Mouse (Mus musculus): ENCODE measurements at regions not wholly inside any gene's neighbourhood (a gene's known extent, or its start where the extent isn't known, plus 50 kb on each side); places are given as distances from the start of the nearest gene placed in this dataset.

DNA sequence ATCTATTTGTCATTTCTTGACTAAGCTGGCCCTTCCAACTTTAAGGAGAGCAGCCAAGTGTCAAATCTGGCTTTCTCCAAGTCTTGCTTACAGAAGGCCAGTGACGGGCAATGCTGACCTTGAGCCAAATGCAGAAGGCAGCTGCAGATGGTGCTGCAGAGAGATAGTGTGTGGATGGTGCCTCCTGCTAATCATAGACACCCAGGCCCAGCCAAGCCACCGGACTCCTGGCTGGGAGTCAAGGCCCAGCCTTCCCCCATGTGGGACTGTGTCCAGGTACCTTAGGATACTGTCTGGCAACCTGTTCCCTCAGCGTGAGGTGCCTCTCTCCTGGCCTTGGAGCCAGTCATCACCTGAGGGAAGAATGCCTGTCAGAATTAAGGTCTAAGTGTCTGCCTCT is 319.3 kb downstream of the En1 start:
- DNase-seq = peak; percentile 84 to 89

GRCm38 (mm10) chr1:120925271-120925670 is 323.1 kb downstream of the En1 start:
- peak; percentile 4 to 7 for DNase-seq

DNA sequence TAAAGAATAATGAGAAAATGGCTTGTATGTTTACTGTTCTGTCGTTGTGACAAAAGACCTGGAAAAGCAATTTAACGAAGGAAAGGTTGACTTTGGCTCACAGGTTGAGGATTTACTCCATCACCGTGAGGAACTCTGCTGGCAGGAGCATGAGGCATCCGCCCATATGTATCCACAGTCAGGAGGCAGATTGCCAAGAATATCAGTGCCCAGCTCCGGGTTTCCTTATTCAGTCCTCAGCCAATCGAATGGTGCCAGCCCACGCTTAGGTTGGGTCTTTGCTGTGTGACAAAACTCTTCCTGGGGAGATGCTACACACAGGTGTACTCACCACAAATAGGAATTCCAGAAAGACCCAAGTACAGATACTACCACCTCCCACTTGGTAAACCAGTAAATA is 327.9 kb downstream of the En1 start:
- peak in 1 of 2 experiments; percentile 15 for DNase-seq

- DNase-seq = no peak
Measured at GRCm38 (mm10) chr1:120935321-120935720, 333.1 kb downstream of the En1 start.

DNA sequence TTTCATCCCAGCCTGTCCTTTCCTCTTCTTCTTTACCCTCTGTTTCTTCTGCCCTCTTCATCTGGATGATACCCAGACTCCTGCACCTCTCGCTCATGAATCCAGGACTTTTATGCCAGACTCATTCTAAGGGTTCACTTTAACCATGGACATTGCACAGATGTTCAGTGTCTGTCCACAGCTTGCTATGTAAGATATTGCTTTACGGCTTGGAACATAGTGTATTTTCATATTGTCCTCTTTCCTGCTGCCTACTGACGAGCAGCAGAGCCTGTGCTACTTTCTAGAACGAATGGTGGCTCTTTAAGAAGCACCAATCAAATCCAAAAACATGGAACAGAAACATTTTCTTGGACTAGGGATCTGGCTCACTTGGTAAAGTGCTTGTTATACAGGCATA is 341.5 kb downstream of the En1 start:
- no peak for DNase-seq

DNA sequence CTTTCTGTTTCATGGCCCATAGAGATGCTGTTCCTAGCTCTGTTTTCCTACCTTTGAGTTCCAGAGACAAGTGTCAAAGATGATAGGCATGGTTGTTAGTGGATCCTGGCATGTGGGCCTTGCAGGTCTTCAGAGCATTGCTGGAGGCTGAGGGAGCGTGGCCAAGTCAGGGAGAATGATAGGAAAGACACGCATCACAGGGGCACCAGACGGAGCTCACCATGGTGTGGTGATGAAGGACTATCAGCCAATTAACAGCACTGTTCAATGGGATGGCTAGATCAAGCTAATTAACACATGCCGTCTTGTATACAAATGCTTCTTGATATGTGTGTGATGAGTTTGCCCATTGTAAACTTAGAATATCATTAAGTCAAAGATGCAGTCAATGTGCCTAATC is 344.1 kb downstream of the En1 start:
- no peak for DNase-seq

DNA sequence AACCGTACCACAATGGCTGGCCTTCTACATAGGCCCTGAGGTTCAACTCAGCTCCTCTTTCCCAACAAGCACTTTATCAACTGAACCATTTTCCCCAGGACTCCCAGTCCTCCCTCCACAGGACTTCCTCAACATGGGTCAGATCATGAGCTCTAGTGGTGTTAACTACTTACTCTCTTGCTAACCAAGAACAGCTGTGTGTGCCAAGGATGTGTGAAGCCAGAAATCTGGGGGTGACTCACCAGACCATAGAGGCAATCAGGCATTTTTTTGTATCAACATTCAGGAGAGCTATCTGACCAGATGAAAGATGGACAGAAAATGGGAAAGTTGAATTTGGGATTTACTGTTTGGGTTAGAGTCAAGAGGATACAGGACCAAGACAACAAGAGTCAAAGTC is 359.0 kb downstream of the En1 start:
- no peak for DNase-seq

DNA sequence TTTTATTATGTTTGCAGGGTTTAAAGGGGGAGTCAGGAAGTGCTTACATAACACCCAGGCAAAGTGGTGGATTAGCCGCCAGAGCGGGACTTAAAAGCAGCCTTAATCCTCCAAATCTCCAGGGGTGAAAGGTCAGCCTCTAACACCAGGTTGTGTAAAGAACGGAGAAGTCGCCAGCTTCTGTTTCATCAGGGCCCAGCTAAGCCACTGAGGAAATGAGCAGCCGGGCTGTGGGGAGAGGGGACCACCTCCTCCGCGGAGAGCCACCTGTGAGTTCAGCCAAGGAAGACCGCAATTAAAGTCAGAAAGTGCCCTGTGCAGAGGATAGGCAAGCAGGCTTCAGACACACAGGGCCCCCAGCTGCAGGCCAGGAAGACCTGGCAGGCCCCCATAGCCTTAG is 359.8 kb downstream of the En1 start:
- no peak for DNase-seq

- no peak for DNase-seq
Measured at GRCm38 (mm10) chr1:120963477-120964178, 361.4 kb downstream of the En1 start.

DNA sequence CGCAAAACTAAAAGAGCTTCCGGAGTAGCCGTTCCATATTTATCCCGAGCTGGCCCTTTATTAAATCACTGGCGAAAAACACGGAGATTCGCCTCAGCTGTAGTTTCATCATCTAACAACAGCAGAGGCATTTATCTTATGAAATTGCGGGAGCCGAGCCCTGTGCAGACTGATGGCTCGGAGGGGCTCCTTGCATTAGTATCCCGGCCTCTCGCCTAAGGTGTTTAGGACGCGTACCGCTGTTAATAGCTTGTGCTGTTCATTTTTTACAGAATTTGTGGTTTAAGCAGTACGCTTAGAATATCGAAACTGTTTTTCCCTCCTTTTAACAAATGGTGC is 361.9 kb downstream of the En1 start:
- no peak for DNase-seq

- DNase-seq = no peak
Measured at GRCm38 (mm10) chr1:120966132-120966531, 363.9 kb downstream of the En1 start.

DNA sequence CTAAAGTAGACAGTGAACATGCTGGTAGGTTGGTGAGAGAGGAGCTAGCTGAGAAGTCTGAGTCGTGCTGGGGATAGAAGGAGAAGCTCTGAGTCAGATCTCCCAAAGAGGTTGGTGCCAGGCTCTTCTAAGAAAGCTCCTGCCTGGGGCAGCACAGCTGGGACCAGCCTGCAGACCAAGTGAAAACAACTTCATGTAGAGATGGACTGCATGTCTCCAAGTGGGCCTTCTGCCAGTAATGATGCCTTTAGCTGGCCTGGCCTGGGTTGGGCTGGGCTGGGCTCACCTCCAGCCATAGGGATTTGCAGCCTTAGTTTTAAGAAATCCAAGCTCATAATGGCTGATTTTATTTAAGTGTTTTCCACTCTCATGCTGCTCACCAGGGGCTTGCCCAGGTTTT is 357.7 kb downstream of the Insig2 start:
- no peak for DNase-seq

- DNase-seq = no peak
Measured at GRCm38 (mm10) chr1:121004535-121004934, 327.9 kb downstream of the Insig2 start.

- no peak for DNase-seq
Measured at GRCm38 (mm10) chr1:121005198-121005597, 327.2 kb downstream of the Insig2 start.

GRCm38 (mm10) chr1:121012126-121012525 is 320.3 kb downstream of the Insig2 start:
- DNase-seq = no peak

- DNase-seq = peak in 1 of 2 experiments; percentile 3
Measured at GRCm38 (mm10) chr1:121013839-121014503, 318.4 kb downstream of the Insig2 start.

GRCm38 (mm10) chr1:121029375-121029774 is 303.0 kb downstream of the Insig2 start:
- DNase-seq = no peak

DNA sequence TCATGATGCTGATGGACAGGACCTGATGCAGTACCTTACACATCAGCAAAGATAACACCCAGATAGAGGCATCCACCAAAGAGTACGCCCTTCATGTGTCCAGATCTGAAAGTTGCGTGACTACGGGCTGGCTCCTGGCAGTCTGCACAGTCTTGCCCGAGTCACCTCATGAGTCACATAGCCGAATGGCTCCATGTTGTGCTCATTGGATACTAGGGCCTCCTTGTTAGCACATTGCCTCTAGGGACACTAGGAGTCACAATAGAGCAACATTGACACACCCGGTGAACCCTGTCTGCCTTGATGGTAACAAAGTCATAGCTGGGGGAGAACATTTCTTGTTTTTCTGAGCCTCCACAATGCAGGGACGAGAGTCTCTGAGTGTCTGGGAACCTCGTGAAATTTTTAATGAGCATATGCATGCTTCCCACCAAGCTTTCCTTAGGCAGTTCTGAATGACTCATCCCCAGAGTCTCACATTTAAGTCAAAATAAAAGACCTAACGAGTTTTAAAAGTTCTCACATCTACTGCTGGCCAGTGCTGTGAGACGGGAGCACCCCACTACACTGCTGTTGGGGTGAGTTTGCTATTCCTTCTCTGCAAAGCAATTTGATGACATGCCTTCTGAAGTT is 297.5 kb downstream of the Insig2 start:
- DNase-seq = no peak

GRCm38 (mm10) chr1:121046581-121046980 is 285.8 kb downstream of the Insig2 start:
- DNase-seq = no peak

DNA sequence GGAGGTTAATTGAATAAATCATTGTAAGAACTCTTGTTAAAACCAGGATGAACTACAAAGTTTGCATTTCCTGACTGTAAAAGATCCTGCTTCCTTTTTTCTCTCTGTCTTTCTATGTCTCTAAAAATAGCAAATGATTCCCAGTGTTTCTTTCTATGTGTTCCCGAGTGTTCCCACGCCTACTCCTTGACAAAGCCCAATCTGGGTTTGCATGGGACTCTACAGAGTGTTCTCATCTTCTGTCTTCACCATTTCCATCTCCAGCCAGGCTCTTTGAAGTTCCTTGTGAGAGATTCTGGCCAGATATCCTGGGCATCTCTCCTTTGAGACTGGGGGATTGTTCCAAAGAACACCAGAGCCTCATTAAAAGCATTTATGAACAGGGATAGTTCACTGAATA is 285.0 kb downstream of the Insig2 start:
- no peak for DNase-seq

DNA sequence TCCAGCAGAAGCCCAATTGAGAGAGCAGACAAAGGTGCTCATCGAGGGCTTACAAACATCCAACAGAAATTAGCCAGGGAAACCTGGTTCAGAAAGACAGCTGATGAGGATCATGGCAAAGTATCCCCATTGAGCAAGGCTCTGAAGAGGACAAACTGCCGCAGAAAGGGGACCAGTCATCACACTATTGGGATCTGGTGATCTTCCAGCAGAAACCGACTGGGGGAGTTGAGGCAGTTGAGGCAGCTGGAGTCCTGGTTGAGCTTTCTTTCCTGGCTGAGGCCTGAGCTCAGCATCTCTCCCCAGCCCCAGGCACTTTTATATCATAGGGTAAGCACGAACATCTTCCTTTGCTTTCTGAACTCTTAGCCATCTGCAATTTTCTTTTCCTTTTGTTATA is 282.7 kb downstream of the Insig2 start:
- no peak for DNase-seq

DNA sequence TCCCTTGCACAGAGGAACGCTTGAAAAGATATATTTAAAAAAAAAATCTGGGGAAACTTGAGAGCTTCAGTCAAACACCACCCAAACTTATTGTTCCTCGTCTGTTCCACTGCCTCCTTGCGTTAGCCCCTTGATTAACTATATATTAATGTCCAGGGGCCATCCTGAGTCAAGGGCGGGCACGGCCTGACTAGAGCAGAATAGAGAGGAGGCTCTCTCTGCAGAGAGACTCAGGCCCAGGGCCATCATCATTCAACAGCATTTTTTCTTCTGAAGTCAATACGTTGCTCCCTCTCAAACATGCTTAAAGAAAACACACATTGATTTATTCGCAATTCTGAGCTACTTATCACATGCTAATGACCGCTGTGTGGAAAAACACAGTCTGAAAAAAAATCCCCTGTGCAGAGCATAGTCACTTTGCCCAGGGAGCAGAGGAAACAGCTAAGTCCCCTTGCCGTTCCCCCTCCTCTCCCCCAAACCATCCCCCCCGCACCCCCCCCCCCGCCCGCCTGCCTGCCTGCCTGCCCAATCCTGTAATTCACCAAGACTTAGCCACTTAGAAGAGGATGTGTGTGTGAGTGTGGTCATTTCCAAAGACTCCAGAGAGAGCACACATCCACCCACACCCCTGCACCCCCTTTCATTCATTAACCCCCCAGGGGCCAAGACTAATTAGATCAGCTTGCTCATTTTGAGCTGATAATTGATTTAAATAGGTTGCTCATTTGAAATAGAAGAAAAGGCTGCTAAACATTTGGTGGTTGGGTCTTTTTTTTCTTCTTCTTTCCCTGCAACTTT is 281.5 kb downstream of the Insig2 start:
- no peak for DNase-seq

DNA sequence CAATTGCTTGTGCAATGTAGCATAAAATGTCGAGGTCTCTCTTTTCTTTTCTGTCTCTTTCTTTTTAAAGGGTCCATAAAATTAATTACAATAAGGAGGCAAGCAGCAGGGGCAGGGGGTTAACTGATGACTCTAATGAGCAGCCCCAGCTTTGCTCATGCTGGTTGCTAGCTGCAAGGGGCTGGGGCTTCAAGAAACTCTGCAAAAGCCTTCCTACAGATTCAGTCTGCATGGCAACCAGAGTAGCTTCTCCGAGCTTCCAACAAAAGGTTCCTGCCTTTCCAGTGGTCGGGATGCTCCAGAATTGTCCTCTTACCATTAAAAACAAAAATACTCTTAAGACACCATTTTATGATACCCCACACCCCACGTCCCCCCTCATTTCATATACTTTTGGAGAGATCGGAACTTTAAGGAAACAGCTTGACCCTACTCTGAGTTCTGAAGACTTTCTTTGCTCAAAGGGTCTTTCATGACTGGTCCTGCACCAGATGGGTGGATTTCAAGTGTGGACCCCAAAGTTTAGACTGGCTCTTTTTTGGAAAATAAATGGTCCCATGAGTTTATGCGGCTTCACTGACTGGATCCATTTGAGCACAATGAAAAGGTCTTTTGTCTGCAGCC is 280.8 kb downstream of the Insig2 start:
- no peak for DNase-seq

All from cerebellum, postnatal 25 days (tissue).